Mouse (Mus musculus) MN1 (cell line): Measurements from ENCODE around the gene Reln.

Experiments
- DNase-seq: peaks from one replicate; pipeline ENCODE4 v3.0.0-alpha.2; 2016; ENCODE audit warnings: low spot score

Gene Reln

GRCm38 (mm10) chr5:21844676-21845075 is 499.8 kb downstream of the Reln start:
- no peak for DNase-seq
